Mouse (Mus musculus): ENCODE data around the gene Ank3.

The Ank3 gene

GRCm38 (mm10) chr10:69542439-69542838 is 143.9 kb downstream of the Ank3 start:
- ChIA-PET CTCF (interaction anchor here in 2 of 4 experiments (0.5 to 2.6 kb wide), 3 partner anchors 14 to 172 kb away, joined by 3 to 12 read pairs (median 3); no protein-coding TSS in a partner anchor), POLR2A (no interaction called here)

DNA sequence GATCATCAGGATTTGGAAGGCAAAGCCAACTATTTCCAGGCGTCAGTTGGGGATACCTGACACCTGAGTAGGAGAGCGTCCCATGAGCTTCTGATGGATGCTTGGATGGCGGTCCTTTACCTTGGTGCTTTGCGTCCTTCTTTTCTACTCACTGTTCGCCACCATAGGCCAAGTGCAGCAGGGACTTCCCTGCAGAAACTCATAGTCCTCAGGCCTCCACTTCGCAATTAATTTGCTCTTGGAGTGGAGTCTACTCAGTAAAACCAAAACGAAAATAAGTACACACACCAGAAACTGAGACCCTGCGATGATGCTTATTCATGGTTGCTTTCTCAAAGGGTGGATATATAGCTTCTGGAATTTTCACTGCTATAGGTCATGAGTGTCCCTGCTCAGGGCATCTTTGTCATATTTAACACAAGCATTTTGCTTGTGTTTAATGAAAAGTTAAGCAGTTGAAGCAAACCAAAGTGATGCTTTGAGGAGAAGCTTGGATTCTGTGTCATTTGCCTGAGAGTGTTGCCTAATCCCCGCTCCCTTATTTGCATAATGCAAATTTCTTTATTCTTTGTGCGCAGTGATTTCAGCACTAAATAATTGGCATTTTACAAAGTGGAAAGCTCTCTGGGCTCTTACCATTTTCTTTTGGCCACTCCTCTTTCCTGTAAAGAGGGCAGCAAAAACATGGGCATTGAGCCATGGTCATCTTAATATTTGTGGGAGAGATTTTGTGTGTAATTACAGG is 145.5 kb downstream of the Ank3 start:
- POLR2A ChIA-PET = interaction anchor here in 2 of 4 experiments (0.9 to 1.3 kb wide), 2 partner anchors 9 to 91 kb away, joined by 3 read pairs; no protein-coding TSS in a partner anchor
- CTCF ChIA-PET = interaction anchor here in 2 of 4 experiments (0.6 to 2.6 kb wide), 4 partner anchors 12 to 92 kb away, joined by 3 to 12 read pairs (median 4); no protein-coding TSS in a partner anchor

DNA sequence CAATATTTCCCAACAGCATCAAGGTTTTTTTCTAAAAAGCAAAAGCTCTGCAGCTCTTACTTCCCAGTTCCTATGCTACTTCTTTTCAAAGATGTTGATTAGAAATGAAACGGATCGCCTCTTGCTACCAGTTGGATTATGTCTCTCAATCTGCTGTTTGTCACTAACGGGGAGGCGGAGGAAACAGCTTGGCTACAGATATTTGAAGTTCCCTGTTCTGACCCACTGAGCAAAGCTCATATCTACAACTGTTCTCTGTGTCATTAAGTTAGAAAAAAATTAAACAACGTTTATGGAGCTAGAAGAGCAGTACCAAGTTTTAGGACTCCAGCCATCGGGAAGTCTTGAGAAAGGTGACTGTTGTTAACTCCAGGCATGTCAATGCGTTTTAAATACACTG is 146.1 kb downstream of the Ank3 start:
- POLR2A ChIA-PET = interaction anchor here in 3 of 4 experiments (0.6 to 1.3 kb wide), 4 partner anchors 8 to 92 kb away, joined by 3 to 4 read pairs (median 4); no protein-coding TSS in a partner anchor
- CTCF ChIA-PET = interaction anchor here in 3 of 4 experiments (0.7 to 2.6 kb wide), 5 partner anchors 11 to 490 kb away, joined by 3 to 12 read pairs (median 7); no protein-coding TSS in a partner anchor

GRCm38 (mm10) chr10:69545936-69546335 is 147.4 kb downstream of the Ank3 start:
- CTCF ChIA-PET = interaction anchor here in 3 of 4 experiments (0.7 to 1.1 kb wide), 3 partner anchors 10 to 215 kb away, joined by 3 to 6 read pairs (median 3); no protein-coding TSS in a partner anchor
- POLR2A ChIA-PET = no interaction called here

DNA sequence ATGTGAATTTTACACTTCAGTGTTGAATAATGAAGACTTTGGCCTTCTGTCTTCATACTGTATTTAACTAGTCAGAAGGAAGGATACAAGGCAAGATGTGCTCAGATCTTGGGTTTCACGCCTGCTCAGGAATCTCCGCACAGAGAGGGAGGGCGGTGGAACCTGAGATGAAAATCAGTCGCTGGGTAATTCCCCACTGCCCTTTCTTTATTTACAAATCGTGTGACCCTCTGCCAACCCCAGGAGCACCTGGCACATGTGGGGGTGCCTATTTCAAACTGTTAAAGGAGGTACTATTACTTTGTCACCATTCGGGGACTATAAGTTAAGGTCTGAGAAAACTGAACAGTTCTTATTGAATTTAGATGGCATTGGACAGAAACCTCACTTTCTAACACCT is 148.1 kb downstream of the Ank3 start:
- CTCF ChIA-PET = no interaction called here
- POLR2A ChIA-PET = no interaction called here

DNA sequence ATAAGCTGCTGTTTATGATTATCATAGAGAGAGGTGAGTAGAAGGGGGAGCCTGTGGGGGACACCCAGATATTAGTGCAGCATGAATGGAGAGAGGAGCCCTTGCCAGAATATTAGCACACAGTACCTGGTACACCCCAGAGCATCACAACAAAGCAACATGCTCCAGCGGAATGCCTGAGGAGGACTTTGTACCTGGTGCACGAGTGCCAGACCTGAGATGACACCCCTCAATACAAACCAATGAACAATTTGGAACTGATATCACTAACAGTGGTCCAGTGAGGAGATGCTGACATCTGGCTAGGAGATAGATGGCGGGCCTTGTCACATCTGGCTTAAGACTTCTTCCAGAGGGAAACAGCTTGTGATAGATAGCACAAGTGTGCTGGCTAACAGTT is 150.2 kb downstream of the Ank3 start:
- POLR2A ChIA-PET = no interaction called here
- CTCF ChIA-PET = no interaction called here

DNA sequence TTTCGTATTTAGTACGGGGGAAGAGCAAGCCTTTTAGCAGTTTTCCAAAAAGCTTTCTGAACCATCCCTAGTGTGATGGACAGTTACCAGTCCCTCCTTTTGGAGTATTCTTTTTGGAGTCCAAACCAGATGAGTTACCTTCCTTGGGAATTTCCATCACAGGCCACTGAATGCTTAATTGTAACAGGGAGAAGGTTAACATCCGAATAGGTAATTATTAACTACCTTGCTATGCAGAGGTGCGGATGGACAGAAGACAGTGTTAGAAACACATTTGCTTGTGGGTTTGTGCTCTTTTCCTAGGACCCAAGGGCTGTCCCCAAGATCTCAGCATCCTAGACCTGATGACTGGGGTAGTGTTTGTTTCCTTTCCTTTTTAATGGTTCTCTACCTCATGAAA is 150.6 kb downstream of the Ank3 start:
- CTCF ChIA-PET = no interaction called here
- POLR2A ChIA-PET = no interaction called here

DNA sequence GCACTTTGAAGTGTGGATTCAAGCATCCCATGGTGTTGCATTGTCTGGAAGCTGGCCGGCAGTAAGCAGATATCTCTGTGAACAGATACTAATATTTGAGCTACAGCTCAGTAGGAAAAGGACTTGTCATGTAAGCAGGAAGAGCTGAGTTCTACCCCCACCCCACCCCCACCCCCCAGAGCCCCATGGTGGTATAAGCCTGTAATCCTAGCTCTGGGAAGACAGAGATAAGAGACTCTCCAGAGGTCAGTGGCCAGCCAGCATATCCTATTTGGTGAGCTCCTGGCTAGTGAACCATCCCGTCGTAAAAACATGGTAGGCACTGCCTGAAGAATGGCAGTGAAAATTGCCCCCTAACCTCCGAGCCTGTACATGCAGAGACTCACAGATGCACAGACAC is 152.3 kb downstream of the Ank3 start:
- ChIA-PET CTCF (no interaction called here), POLR2A (interaction anchor here in 1 of 4 experiments (0.5 kb wide), 1 partner anchor 9 kb away, joined by 4 read pairs; no protein-coding TSS in a partner anchor)

DNA sequence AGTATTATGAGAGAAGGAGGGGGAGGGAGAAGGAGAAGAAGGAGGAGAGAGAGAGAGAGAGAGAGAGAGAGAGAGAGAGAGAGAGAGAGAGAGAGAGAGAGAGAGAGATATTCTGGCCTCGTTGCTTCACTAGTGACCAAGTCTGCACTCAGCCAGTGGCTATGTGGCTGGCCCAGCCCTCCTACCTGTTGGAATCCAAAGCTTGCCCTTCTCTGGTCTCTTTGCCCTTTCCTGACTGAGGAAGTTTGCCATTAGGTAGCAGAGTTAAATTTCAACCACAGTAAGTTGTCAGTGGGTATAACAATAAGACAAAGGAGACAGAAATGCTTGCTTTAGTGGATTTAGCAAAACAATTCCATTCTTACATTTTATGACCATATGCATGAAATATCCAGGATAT is 154.5 kb downstream of the Ank3 start:
- CTCF ChIA-PET = interaction anchor here in 2 of 4 experiments (0.6 kb wide), 2 partner anchors 584 to 730 kb away, joined by 3 to 5 read pairs; no protein-coding TSS in a partner anchor
- POLR2A ChIA-PET = interaction anchor here in 3 of 4 experiments (0.5 to 0.9 kb wide), 5 partner anchors 8 to 156 kb away, joined by 3 to 6 read pairs (median 3); no protein-coding TSS in a partner anchor

DNA sequence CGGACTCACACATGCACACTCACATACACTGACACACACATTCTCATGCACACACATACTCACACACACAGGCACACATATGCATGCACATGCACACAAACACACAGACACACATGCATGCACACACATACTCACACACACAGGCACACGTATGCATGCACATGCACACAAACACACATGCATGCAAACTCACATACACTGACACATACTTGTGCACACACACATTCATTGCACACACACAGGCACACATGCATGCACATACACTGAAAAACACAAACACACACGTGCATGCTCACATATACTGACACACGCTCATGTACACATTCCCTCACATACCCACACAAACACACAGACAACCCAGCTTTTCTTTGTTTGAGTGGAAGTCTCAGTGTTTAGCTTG is 157.0 kb downstream of the Ank3 start:
- CTCF ChIA-PET = interaction anchor here (0.5 to 1.9 kb wide), 20 partner anchors 8 to 344 kb away, joined by 3 to 12 read pairs (median 4); no protein-coding TSS in a partner anchor
- POLR2A ChIA-PET = interaction anchor here in 1 of 4 experiments (1.5 kb wide), 1 partner anchor 10 kb away, joined by 3 read pairs; no protein-coding TSS in a partner anchor

- POLR2A ChIA-PET = interaction anchor here in 1 of 4 experiments (1.5 kb wide), 1 partner anchor 10 kb away, joined by 3 read pairs; no protein-coding TSS in a partner anchor
- CTCF ChIA-PET = interaction anchor here (0.5 to 1.9 kb wide), 28 partner anchors 8 to 874 kb away, joined by 3 to 12 read pairs (median 4); no protein-coding TSS in a partner anchor
Observed at GRCm38 (mm10) chr10:69556278-69556677, 157.7 kb downstream of the Ank3 start.

GRCm38 (mm10) chr10:69560237-69560636 is 161.7 kb downstream of the Ank3 start:
- POLR2A ChIA-PET = no interaction called here

DNA sequence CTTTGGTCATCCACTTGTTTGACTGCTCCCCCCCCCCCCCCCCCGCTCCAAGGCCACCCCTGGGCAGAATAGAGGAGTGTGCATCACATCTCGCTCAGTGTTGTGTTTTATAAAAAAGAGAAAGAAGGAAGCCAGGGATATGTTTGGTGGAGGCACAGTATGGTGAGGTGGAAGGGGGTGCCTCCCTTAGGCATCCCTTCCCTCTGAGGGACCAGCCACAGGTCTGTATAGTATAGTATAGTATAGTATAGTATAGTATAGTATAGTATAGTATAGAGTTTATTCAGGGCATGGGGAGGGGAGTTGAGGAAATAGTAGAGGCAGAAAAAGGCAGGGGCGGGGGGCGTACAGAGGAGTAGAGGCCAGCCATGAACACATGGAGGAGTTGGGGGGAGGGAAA is 164.4 kb downstream of the Ank3 start:
- POLR2A ChIA-PET = no interaction called here
- CTCF ChIA-PET = no interaction called here

More at GRCm38 (mm10) chr10:69560237-69560636, 161.7 kb downstream of the Ank3 start:
- CTCF ChIA-PET = interaction anchor here in 2 of 4 experiments (0.6 kb wide), 2 partner anchors 12 to 108 kb away, joined by 3 read pairs; no protein-coding TSS in a partner anchor

GRCm38 (mm10) chr10:69565052-69565451 is 166.5 kb downstream of the Ank3 start:
- ChIA-PET CTCF (no interaction called here), POLR2A (interaction anchor here in 1 of 4 experiments (0.7 kb wide), 1 partner anchor 1440 kb away, joined by 3 read pairs; no protein-coding TSS in a partner anchor)

- POLR2A ChIA-PET = interaction anchor here in 1 of 4 experiments (0.6 kb wide), 1 partner anchor 254 kb away, joined by 7 read pairs; no protein-coding TSS in a partner anchor
- CTCF ChIA-PET = interaction anchor here in 3 of 4 experiments (0.5 to 1.0 kb wide), 3 partner anchors 39 to 687 kb away, joined by 3 to 5 read pairs (median 5); no protein-coding TSS in a partner anchor
Observed at GRCm38 (mm10) chr10:69568976-69569375, 170.4 kb downstream of the Ank3 start.

DNA sequence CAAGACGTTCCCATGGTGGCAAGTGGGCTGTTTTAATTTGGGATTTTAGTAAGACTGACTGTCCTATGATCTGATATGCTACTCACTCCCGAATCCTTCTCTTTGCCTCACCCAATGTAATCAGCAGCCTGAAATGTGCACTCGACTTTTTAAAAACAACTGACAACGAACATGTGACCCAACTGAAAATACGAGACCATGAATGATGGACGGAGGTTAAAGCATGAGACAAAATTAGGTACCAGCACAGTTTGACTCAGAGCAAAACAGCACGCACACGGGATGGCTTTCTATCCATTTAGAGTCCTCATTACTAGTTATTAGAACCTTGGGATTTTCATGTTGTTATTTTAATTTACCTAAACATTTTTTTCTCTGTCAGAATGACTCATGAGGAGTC is 171.2 kb downstream of the Ank3 start:
- POLR2A ChIA-PET = no interaction called here
- CTCF ChIA-PET = interaction anchor here in 1 of 4 experiments (0.6 kb wide), 1 partner anchor 476 kb away, joined by 4 read pairs; no protein-coding TSS in a partner anchor

DNA sequence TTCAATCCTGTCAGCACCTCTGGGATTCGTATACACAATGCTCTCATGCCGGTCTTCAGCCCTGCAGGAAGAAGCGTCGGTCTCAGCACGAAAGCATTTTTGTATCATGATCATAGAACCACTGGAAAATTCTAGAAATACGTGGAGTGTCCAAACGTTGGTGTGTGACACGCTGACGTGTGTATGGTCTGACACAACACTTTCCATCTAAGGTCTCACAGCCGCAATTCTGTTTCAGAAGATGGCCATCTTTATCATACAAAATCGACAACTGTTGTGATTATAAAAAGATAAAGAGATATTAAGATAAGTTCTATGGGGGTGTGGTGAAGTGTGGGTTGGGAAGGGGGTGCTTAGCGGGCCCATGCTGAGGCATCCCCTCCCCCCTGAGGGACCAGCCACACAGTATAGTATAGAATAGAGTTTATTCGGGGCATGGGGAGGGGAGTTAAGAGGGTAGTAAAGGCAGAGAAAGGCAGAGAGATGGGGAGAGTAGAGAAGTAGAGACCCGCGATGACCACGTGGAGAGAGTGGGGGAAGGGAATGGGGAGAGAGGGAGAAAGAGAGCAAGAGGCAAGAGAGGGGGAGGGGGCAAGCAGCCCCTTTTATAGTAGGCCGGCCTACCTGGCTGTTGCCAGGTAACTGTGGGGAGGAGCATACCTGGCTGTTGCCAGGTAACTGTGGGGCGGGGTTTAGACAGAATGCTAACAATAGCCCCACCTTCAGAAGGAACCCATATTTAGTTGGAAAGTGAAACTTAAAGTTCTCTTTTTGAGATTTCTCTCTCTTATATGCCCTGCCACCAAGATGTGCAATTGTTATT is 172.1 kb downstream of the Ank3 start:
- POLR2A ChIA-PET = interaction anchor here in 1 of 4 experiments (1.1 kb wide), 1 partner anchor 243 kb away, joined by 3 read pairs; no protein-coding TSS in a partner anchor
- CTCF ChIA-PET = interaction anchor here in 1 of 4 experiments (0.6 kb wide), 1 partner anchor 87 kb away, joined by 4 read pairs; no protein-coding TSS in a partner anchor

DNA sequence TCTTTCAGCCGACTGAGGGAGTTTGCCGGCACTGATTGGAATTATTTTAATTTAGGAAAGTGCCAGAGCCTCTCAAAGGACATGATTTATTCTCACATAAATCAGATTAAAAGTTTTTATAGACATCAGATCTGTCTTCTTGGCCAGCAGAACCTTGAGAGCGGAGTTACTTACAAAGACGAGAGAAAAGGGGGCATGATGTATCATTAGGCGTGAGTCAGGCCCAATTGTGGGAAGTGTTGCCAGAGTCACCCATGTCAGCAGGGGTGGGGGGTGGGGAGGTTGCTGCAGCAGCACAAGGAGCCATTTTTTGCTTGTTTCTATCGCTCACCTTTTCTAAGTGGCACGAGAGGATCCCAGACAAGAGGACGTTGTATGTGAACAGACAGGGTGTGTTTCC is 172.8 kb downstream of the Ank3 start:
- POLR2A ChIA-PET = interaction anchor here in 2 of 4 experiments (0.7 to 1.1 kb wide), 2 partner anchors 77 to 244 kb away, joined by 3 to 4 read pairs; no protein-coding TSS in a partner anchor

GRCm38 (mm10) chr10:69571972-69572371 is 173.4 kb downstream of the Ank3 start:
- POLR2A ChIA-PET = interaction anchor here in 1 of 4 experiments (0.6 kb wide), 1 partner anchor 175 kb away, joined by 3 read pairs; no protein-coding TSS in a partner anchor
- CTCF ChIA-PET = no interaction called here

More for the DNA sequence above, 172.8 kb downstream of the Ank3 start:
- CTCF ChIA-PET = interaction anchor here in 1 of 4 experiments (0.6 kb wide), 1 partner anchor 88 kb away, joined by 4 read pairs; no protein-coding TSS in a partner anchor
